Mouse (Mus musculus) forebrain, embryonic 11.5 days (tissue): Measurements from ENCODE around the gene Gpt2. TPM values are rescaled to one million over a fixed set of nuclear protein-coding genes. Genes with fewer than 3 reads are reported as not detected.

Experiments used
- ATAC-seq: fragments of 200-750 bp; cut with Nextera tagmentation; replicated peaks from 2 replicates; pipeline ENCODE4 v1.8.0; 2017; ENCODE audit warnings: moderate TSS enrichment; ENCODE audit not compliant: low FRiP score
- DNase-seq: peaks from one replicate; pipeline ENCODE4 v3.0.0-alpha.2; 2017; ENCODE audit warnings: low spot score
- H3K27ac ChIP-seq: fragments of 300-500 bp; sonication (generic); 2 replicates; pipeline ENCODE4 v1.5.1; 2014; ENCODE audit warnings: low read depth, low read length
- H3K27me3 ChIP-seq: fragments of 300-500 bp; sonication (generic); 2 replicates; pipeline ENCODE4 v1.6.1; 2014; ENCODE audit warnings: mild to moderate bottlenecking, low read length, mixed read lengths; ENCODE audit not compliant: control insufficient read depth, insufficient read depth
- H3K36me3 ChIP-seq: fragments of 300-500 bp; sonication (generic); 2 replicates; pipeline ENCODE4 v1.6.1; 2014; ENCODE audit warnings: mild to moderate bottlenecking, low read length, moderate library complexity, mixed read lengths; ENCODE audit not compliant: control insufficient read depth, insufficient read depth
- H3K4me1 ChIP-seq: fragments of 300-500 bp; sonication (generic); replicated peaks from 2 replicates; pipeline ENCODE4 v1.6.1; 2014; ENCODE audit warnings: low read length, mixed read lengths; ENCODE audit not compliant: control insufficient read depth, insufficient read depth
- H3K4me2 ChIP-seq: fragments of 300-500 bp; sonication (generic); 2 replicates; pipeline ENCODE4 v1.6.1; 2014; ENCODE audit warnings: low read depth, mild to moderate bottlenecking, low read length, moderate library complexity, mixed read lengths; ENCODE audit not compliant: severe bottlenecking
- H3K4me3 ChIP-seq: fragments of 300-500 bp; sonication (generic); 2 replicates; pipeline ENCODE4 v1.5.1; 2014; ENCODE audit warnings: low read depth, low read length
- H3K9ac ChIP-seq: fragments of 300-500 bp; sonication (generic); 2 replicates; pipeline ENCODE4 v1.6.1; 2014; ENCODE audit warnings: low read length
- H3K9me3 ChIP-seq: fragments of 300-500 bp; sonication (generic); 2 replicates; pipeline ENCODE4 v1.6.1; 2016; ENCODE audit warnings: low read length, mixed read lengths; ENCODE audit not compliant: control insufficient read depth
- WGBS: fragments of 180-500 bp; shearing (Covaris S2); extraction: QIAGEN DNeasy Blood & Tissue Kit; methylation state at CpG from one replicate; pipeline ENCODE4 v1.1.7; 2014; 5-methylcytosine and 5-hydroxymethylcytosine counted together
- polyA plus RNA-seq: library from polyadenylated mRNA; unstranded; fragments of >200 nt; fragmentation: Nextera tagmentation; extraction: Ambion mirVana; gene quantifications from 2 replicates; pipeline ENCODE4 v1.2.1, GENCODE M21; 2014

Gene Gpt2
- polyA plus RNA-seq, 1 experiment from 2014 or later: 38.6 TPM

DNA sequence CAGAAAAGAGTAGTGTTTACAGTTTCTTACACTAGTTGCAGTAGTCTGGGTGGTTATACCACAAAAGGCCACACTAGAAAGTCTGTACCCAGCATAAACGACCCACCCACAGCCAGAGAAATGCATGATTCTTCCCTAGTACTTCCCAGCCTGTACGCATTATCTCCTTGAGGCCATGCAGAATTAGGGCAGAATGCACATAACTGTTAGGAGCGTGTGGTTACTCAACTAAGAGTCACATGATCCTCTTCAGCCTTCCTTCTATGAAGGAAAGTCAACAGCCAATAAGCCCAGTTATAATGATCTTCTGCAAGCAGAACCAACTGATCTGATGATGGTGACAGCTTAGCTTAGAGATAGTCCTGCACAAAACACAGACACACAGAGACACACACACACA, 32.8 kb upstream of the Gpt2 start:
- Histone ChIP-seq H3K9ac (no peak overlapping the region), H3K27ac (no peak overlapping the region), H3K4me2 (no peak overlapping the region), H3K36me3 (no peaks in the 10 kb centered on the region), H3K4me1 (no peaks in the 10 kb centered on the region), H3K9me3 (no peaks in the 10 kb centered on the region), H3K4me3 (no peak overlapping the region), H3K27me3 (no peaks in the 10 kb centered on the region)
- no peak for ATAC-seq
- 85% methylated on average over 3 of the region's 3 CpGs for WGBS
- DNase-seq: no peak

- Histone ChIP-seq H3K27ac (no peak overlapping the region), H3K27me3 (no peaks in the 10 kb centered on the region), H3K9me3 (no peaks in the 10 kb centered on the region), H3K4me1 (no peaks in the 10 kb centered on the region), H3K4me2 (no peak overlapping the region), H3K4me3 (no peak overlapping the region), H3K36me3 (no peaks in the 10 kb centered on the region), H3K9ac (no peak overlapping the region)
- 46% methylated on average over 5 of the region's 5 CpGs for WGBS
- no peak for DNase-seq
- no peak for ATAC-seq
Observed at GRCm38 (mm10) chr8:85460804-85461203, 31.6 kb upstream of the Gpt2 start.

- Histone ChIP-seq H3K4me1 (no peaks in the 10 kb centered on the region), H3K4me2 (no peak overlapping the region), H3K4me3 (no peak overlapping the region), H3K36me3 (no peaks in the 10 kb centered on the region), H3K9me3 (no peaks in the 10 kb centered on the region), H3K27ac (no peak overlapping the region), H3K27me3 (no peaks in the 10 kb centered on the region), H3K9ac (no peak overlapping the region)
- ATAC-seq (no peak), DNase-seq (no peak)
- 83% methylated on average over 3 of the region's 3 CpGs for WGBS
Observed at GRCm38 (mm10) chr8:85461377-85461776, 31.0 kb upstream of the Gpt2 start.

DNA sequence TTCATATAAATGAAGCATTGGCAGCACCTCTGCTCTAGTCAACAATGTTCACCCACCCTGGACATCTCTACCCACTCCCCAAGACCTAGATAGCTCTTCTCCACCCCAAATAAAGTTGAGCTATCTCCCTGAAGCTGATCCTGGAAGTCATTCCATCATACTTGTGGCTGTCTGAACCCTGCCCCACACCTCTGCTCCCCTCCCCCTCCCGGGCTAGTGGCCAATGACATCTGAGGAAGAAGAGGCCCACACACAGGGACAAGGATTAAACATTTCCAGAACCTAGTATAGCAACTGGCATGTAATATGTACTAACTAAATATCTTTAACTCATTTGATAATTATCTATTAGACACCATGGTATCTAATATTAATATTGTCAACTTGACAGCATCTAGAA, 29.9 kb upstream of the Gpt2 start:
- ATAC-seq (no peak), DNase-seq (no peak)
- H3K9me3 ChIP-seq: no peaks in the 10 kb centered on the region
- H3K4me3 ChIP-seq: no peak overlapping the region
- H3K4me1 ChIP-seq: no peaks in the 10 kb centered on the region
- no peak overlapping the region for H3K9ac ChIP-seq
- H3K4me2 ChIP-seq: no peak overlapping the region
- 80% methylated on average over 1 of the region's 1 CpGs for WGBS
- no peak overlapping the region for H3K27ac ChIP-seq
- H3K27me3 ChIP-seq: no peaks in the 10 kb centered on the region
- no peaks in the 10 kb centered on the region for H3K36me3 ChIP-seq

- no peaks in the 10 kb centered on the region for H3K36me3 ChIP-seq
- H3K27ac ChIP-seq: no peak overlapping the region
- H3K9me3 ChIP-seq: no peaks in the 10 kb centered on the region
- no peak overlapping the region for H3K9ac ChIP-seq
- DNase-seq: no peak
- no peaks in the 10 kb centered on the region for H3K27me3 ChIP-seq
- no peak overlapping the region for H3K4me2 ChIP-seq
- no peak overlapping the region for H3K4me3 ChIP-seq
- no peaks in the 10 kb centered on the region for H3K4me1 ChIP-seq
- no peak for ATAC-seq
Observed at GRCm38 (mm10) chr8:85464316-85464715, 28.1 kb upstream of the Gpt2 start.

GRCm38 (mm10) chr8:85466056-85466455, 26.3 kb upstream of the Gpt2 start:
- DNase-seq: no peak
- Histone ChIP-seq H3K9ac (no peak overlapping the region), H3K36me3 (no peaks in the 10 kb centered on the region), H3K4me2 (no peak overlapping the region), H3K27ac (no peak overlapping the region), H3K4me3 (no peak overlapping the region), H3K27me3 (no peaks in the 10 kb centered on the region), H3K9me3 (no peaks in the 10 kb centered on the region), H3K4me1 (no peaks in the 10 kb centered on the region)
- WGBS: 90% methylated on average over 4 of the region's 4 CpGs
- ATAC-seq: no peak

DNA sequence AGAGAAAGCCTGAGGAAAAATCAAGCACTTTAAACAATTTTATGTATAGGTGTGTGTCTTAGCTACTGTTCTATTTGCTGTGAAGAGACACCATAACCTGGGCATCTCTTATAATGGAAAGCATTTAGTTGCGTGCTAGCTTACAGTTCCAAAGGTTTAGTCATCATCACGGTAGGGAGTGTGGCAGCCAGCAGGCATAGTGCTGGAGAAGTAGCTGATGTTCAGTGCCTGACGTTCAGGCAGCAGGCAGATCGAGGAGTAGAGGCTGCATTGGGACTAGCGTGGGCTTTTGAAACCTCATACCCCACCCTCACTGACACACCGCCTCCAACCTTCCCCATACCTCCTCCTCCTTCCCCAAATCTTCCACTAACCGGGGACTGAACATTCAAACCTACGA, 21.6 kb upstream of the Gpt2 start:
- H3K4me1 ChIP-seq: no peaks in the 10 kb centered on the region
- 80% methylated on average over 8 of the region's 8 CpGs for WGBS
- DNase-seq: no peak
- H3K4me2 ChIP-seq: no peak overlapping the region
- H3K9me3 ChIP-seq: no peaks in the 10 kb centered on the region
- ATAC-seq: no peak
- H3K36me3 ChIP-seq: no peaks in the 10 kb centered on the region
- H3K27me3 ChIP-seq: no peaks in the 10 kb centered on the region
- no peak overlapping the region for H3K4me3 ChIP-seq
- H3K27ac ChIP-seq: no peak overlapping the region
- H3K9ac ChIP-seq: no peak overlapping the region

DNA sequence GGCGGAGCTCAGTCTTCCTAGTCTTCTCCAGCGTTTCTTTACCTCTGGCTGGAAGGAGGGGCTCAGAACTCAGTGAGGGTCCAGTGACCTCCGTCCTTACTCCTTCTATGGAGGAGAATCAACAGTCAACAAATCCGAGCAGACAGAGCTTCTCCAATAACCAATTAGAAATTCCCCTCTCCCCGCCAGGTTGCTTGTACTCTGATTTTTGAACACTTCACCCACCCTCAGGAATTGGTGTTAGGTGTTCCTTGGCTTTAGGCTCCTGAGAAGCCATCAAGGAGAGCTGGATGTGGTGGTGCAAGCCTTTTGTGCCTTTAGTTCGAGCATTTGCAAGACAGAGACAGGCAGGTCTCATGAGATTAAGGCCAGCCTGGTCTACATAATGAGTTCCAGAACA, 19.6 kb upstream of the Gpt2 start:
- no peaks in the 10 kb centered on the region for H3K4me1 ChIP-seq
- H3K27me3 ChIP-seq: no peaks in the 10 kb centered on the region
- no peak overlapping the region for H3K27ac ChIP-seq
- H3K4me2 ChIP-seq: no peak overlapping the region
- DNase-seq: no peak
- H3K36me3 ChIP-seq: no peaks in the 10 kb centered on the region
- H3K9me3 ChIP-seq: no peaks in the 10 kb centered on the region
- no peak overlapping the region for H3K4me3 ChIP-seq
- no peak overlapping the region for H3K9ac ChIP-seq
- 66% methylated on average over 6 of the region's 6 CpGs for WGBS
- no peak for ATAC-seq

- 75% methylated on average over 4 of the region's 4 CpGs for WGBS
- no peak overlapping the region for H3K27ac ChIP-seq
- no peaks in the 10 kb centered on the region for H3K9me3 ChIP-seq
- DNase-seq: no peak
- no peak overlapping the region for H3K4me2 ChIP-seq
- no peaks in the 10 kb centered on the region for H3K4me1 ChIP-seq
- H3K4me3 ChIP-seq: no peak overlapping the region
- no peaks in the 10 kb centered on the region for H3K27me3 ChIP-seq
- H3K9ac ChIP-seq: no peak overlapping the region
- H3K36me3 ChIP-seq: no peaks in the 10 kb centered on the region
- no peak for ATAC-seq
Observed at GRCm38 (mm10) chr8:85473246-85473645, 19.1 kb upstream of the Gpt2 start.
